Mouse (Mus musculus): ENCODE data around the gene Cpsf2. TPM values are rescaled to one million over a fixed set of nuclear protein-coding genes. Genes with fewer than 3 reads are reported as not detected.

The Cpsf2 gene
- total and polyA plus RNA-seq, 3 experiments: 27.6 to 141 (median 91.8) TPM

DNA sequence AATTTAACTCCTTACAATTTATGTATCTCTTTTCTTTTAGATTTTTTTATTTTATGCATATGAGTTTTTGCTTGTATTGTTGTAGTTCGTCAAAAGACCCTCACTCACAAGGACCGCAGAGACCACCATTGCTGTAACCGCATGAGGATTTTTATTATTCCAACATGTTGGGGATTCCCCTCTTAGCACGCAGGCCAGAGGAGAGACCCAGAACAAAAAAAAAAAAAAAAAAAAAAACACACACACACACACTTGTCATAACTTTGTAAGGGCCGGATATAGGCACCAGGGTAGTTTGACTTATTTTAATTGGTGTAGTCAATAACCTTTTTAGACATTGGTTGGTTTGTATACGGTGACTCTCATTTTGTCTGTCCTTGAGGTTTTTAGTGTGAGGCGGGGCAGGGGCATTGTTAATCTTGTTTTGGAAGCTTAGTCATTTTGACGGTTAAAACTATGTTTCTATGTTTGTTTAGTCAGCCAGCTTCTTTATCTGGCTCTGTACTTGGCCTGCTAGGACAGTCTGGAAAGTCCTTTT lies 3.5 kb downstream of the Cpsf2 start:
- no peak for TF ChIP-seq POLR2AphosphoS5 (IDR thresholded peaks at IDR 0.05; ENCODE audit: insufficient replicate concordance, low read depth, low read length)
- TF ChIP-seq TAL1 (conservative IDR thresholded peaks at IDR 0.05; ENCODE audit: low read depth, low read length): no peak
- TF ChIP-seq CTCF (IDR thresholded peaks at IDR 0.05; ENCODE audit: low read depth, low read length): no peak
- no peak for TF ChIP-seq GATA2 (IDR thresholded peaks at IDR 0.05; ENCODE audit: borderline replicate concordance, low read depth, low read length)
- no peak for TF ChIP-seq GATA1 (IDR thresholded peaks at IDR 0.05; ENCODE audit: borderline replicate concordance, low read length)
- ATAC-seq (ENCODE audit: extremely low read depth, insufficient number of reproducible peaks, low FRiP score, poor library complexity, severe bottlenecking) (no peak), DNase-seq (ENCODE audit: low spot score) (no peak)
- peaks cover 50% of the 10 kb centered on the region for H3K4me1 ChIP-seq (ENCODE audit: insufficient read depth, low read depth, low read length)
- H3K4me3 ChIP-seq (ENCODE audit: low read depth, low read length): no peak overlapping the region
- no peaks in the 10 kb centered on the region for H3K9me3 ChIP-seq (replicated peaks)
- H3K27me3 ChIP-seq (ENCODE audit: insufficient read depth, low read length): no peaks in the 10 kb centered on the region
- H3K36me3 ChIP-seq (replicated peaks): peaks cover 45% of the 10 kb centered on the region

- peaks cover 55% of the 10 kb centered on the region for H3K36me3 ChIP-seq (replicated peaks)
- peak overlapping the region; percentile 25; the same call in 1 of the 2 replicates for H3K4me3 ChIP-seq (ENCODE audit: low read depth, low read length)
- peaks cover 47% of the 10 kb centered on the region for H3K4me1 ChIP-seq (ENCODE audit: insufficient read depth, low read depth, low read length)
- peak; percentile 29 for ATAC-seq (ENCODE audit: extremely low read depth, insufficient number of reproducible peaks, low FRiP score, poor library complexity, severe bottlenecking)
- no peaks in the 10 kb centered on the region for H3K9me3 ChIP-seq (replicated peaks)
- no peak for DNase-seq (ENCODE audit: low spot score)
- no peaks in the 10 kb centered on the region for H3K27me3 ChIP-seq (ENCODE audit: insufficient read depth, low read length)
- TF ChIP-seq POLR2AphosphoS5 (IDR thresholded peaks at IDR 0.05; ENCODE audit: insufficient replicate concordance, low read depth, low read length) (no peak), TAL1 (conservative IDR thresholded peaks at IDR 0.05; ENCODE audit: low read depth, low read length) (no peak), CTCF (IDR thresholded peaks at IDR 0.05; ENCODE audit: low read depth, low read length) (no peak), GATA2 (IDR thresholded peaks at IDR 0.05; ENCODE audit: borderline replicate concordance, low read depth, low read length) (no peak), GATA1 (IDR thresholded peaks at IDR 0.05; ENCODE audit: borderline replicate concordance, low read length) (no peak)
Measured at GRCm38 (mm10) chr12:101980266-101980665, 4.5 kb downstream of the Cpsf2 start.

DNA sequence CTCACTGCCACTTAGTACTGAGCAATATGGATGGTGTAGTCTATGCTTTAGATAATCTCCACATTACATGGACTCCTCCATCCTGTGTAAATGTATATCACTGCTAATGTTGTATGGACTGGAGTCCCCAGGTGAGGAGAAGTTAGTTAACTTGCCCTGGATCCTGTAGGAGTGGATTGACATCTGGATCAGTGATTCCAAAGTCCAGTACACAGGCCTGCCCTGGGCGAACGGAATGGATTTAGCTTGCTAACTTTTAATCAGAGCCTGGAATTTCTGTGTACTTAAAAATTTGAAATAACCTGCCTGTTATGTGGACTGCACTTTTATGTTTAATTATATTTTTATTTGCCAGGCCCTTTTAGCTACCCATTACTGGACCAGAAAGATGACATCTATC lies 5.8 kb downstream of the Cpsf2 start:
- TF ChIP-seq POLR2AphosphoS5 (IDR thresholded peaks at IDR 0.05; ENCODE audit: insufficient replicate concordance, low read depth, low read length): no peak
- TF ChIP-seq GATA1 (IDR thresholded peaks at IDR 0.05; ENCODE audit: borderline replicate concordance, low read length): no peak
- TF ChIP-seq TAL1 (conservative IDR thresholded peaks at IDR 0.05; ENCODE audit: low read depth, low read length): no peak
- no peak for TF ChIP-seq GATA2 (IDR thresholded peaks at IDR 0.05; ENCODE audit: borderline replicate concordance, low read depth, low read length)
- TF ChIP-seq CTCF (IDR thresholded peaks at IDR 0.05; ENCODE audit: low read depth, low read length): no peak
- Histone ChIP-seq H3K27me3 (ENCODE audit: insufficient read depth, low read length) (no peaks in the 10 kb centered on the region), H3K36me3 (replicated peaks) (peaks cover 65% of the 10 kb centered on the region), H3K4me3 (ENCODE audit: low read depth, low read length) (no peak overlapping the region), H3K4me1 (ENCODE audit: insufficient read depth, low read depth, low read length) (peaks cover 47% of the 10 kb centered on the region), H3K9me3 (replicated peaks) (no peaks in the 10 kb centered on the region)
- DNase-seq (ENCODE audit: low spot score) (no peak), ATAC-seq (ENCODE audit: extremely low read depth, insufficient number of reproducible peaks, low FRiP score, poor library complexity, severe bottlenecking) (no peak)

GRCm38 (mm10) chr12:101982977-101983376 lies 7.2 kb downstream of the Cpsf2 start:
- H3K27me3 ChIP-seq (ENCODE audit: insufficient read depth, low read length): no peaks in the 10 kb centered on the region
- peaks cover 36% of the 10 kb centered on the region for H3K4me1 ChIP-seq (ENCODE audit: insufficient read depth, low read depth, low read length)
- no peak for ATAC-seq (ENCODE audit: extremely low read depth, insufficient number of reproducible peaks, low FRiP score, poor library complexity, severe bottlenecking)
- no peaks in the 10 kb centered on the region for H3K9me3 ChIP-seq (replicated peaks)
- no peak overlapping the region for H3K4me3 ChIP-seq (ENCODE audit: low read depth, low read length)
- H3K36me3 ChIP-seq (replicated peaks): peaks cover 72% of the 10 kb centered on the region
- TF ChIP-seq GATA2 (IDR thresholded peaks at IDR 0.05; ENCODE audit: borderline replicate concordance, low read depth, low read length) (no peak), CTCF (IDR thresholded peaks at IDR 0.05; ENCODE audit: low read depth, low read length) (no peak), GATA1 (IDR thresholded peaks at IDR 0.05; ENCODE audit: borderline replicate concordance, low read length) (no peak), POLR2AphosphoS5 (IDR thresholded peaks at IDR 0.05; ENCODE audit: insufficient replicate concordance, low read depth, low read length) (no peak), TAL1 (conservative IDR thresholded peaks at IDR 0.05; ENCODE audit: low read depth, low read length) (no peak)
- no peak for DNase-seq (ENCODE audit: low spot score)

- ATAC-seq (ENCODE audit: extremely low read depth, insufficient number of reproducible peaks, low FRiP score, poor library complexity, severe bottlenecking) (no peak), DNase-seq (ENCODE audit: low spot score) (no peak)
- Histone ChIP-seq H3K27me3 (ENCODE audit: insufficient read depth, low read length) (no peaks in the 10 kb centered on the region), H3K4me1 (ENCODE audit: insufficient read depth, low read depth, low read length) (peaks cover 19% of the 10 kb centered on the region), H3K36me3 (replicated peaks) (peaks cover 85% of the 10 kb centered on the region), H3K4me3 (ENCODE audit: low read depth, low read length) (no peak overlapping the region), H3K9me3 (replicated peaks) (no peaks in the 10 kb centered on the region)
- TF ChIP-seq CTCF (IDR thresholded peaks at IDR 0.05; ENCODE audit: low read depth, low read length) (no peak), GATA1 (IDR thresholded peaks at IDR 0.05; ENCODE audit: borderline replicate concordance, low read length) (no peak), TAL1 (conservative IDR thresholded peaks at IDR 0.05; ENCODE audit: low read depth, low read length) (no peak), POLR2AphosphoS5 (IDR thresholded peaks at IDR 0.05; ENCODE audit: insufficient replicate concordance, low read depth, low read length) (no peak), GATA2 (IDR thresholded peaks at IDR 0.05; ENCODE audit: borderline replicate concordance, low read depth, low read length) (no peak)
Measured at GRCm38 (mm10) chr12:101985110-101985509, 9.3 kb downstream of the Cpsf2 start.

DNA sequence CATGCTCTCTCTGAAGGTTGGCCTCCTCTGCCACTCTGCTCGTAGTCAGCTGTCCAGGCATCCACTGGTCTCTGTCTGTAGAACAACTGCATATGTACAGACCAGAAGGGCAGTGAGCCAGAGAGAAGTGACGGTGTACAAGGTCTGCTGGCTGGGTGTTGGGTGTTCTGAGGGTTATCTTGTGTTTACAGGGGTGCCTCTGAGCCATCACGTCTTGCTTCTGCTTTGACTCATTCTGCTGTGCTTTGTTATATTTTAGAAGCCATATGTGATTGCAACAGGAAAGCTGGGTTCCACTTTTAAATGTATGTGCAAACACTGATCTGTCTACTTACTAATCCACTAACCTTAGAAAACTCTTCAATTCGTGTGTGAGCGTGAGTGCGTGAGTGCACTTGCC lies 11.9 kb downstream of the Cpsf2 start:
- DNase-seq (ENCODE audit: low spot score) (no peak), ATAC-seq (ENCODE audit: extremely low read depth, insufficient number of reproducible peaks, low FRiP score, poor library complexity, severe bottlenecking) (no peak)
- peaks cover 9% of the 10 kb centered on the region for H3K4me1 ChIP-seq (ENCODE audit: insufficient read depth, low read depth, low read length)
- peaks cover 94% of the 10 kb centered on the region for H3K36me3 ChIP-seq (replicated peaks)
- no peaks in the 10 kb centered on the region for H3K27me3 ChIP-seq (ENCODE audit: insufficient read depth, low read length)
- H3K9me3 ChIP-seq (replicated peaks): no peaks in the 10 kb centered on the region
- H3K4me3 ChIP-seq (ENCODE audit: low read depth, low read length): no peak overlapping the region
- TF ChIP-seq TAL1 (conservative IDR thresholded peaks at IDR 0.05; ENCODE audit: low read depth, low read length) (no peak), GATA1 (IDR thresholded peaks at IDR 0.05; ENCODE audit: borderline replicate concordance, low read length) (no peak), POLR2AphosphoS5 (IDR thresholded peaks at IDR 0.05; ENCODE audit: insufficient replicate concordance, low read depth, low read length) (no peak), GATA2 (IDR thresholded peaks at IDR 0.05; ENCODE audit: borderline replicate concordance, low read depth, low read length) (no peak), CTCF (IDR thresholded peaks at IDR 0.05; ENCODE audit: low read depth, low read length) (no peak)

All from G1E (cell line).